Mouse (Mus musculus): ENCODE results near the gene Grk2. TPM values are rescaled to one million over a fixed set of nuclear protein-coding genes. Genes with fewer than 3 reads are reported as not detected.

Gene Grk2
- total RNA-seq, 2 experiments from 2014 or later = 42.9 to 43.8 TPM

DNA sequence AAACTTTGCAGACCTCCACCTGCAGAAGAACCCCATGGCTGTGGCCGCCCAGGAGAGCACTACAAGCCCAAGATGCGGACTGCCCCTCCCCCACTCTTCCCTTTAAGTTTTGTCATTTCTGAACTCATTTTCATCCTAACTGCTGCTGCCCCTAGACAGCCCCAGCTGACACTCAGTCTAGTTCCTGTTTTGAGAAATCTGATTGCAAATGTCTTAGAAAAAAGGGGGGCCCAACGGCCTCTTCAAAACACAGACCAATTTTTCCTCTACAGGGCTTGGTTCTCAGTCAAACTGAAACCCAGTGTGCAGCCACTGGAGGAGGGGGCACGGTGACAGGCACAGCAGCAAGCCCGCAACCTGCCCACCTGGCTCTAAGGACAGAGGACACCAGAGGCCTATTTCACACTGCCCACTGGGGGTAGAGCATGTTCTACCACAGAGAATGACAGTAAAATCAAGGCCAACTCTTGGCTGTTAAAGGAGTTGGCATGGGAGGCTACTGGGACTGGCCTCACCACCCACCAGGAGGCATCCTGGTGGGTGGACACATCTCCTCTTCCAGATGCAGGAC lies 1.7 kb downstream of the Grk2 start:
- DNase-seq (ENCODE audit: low spot score in 2 of 2) = no peak

DNA sequence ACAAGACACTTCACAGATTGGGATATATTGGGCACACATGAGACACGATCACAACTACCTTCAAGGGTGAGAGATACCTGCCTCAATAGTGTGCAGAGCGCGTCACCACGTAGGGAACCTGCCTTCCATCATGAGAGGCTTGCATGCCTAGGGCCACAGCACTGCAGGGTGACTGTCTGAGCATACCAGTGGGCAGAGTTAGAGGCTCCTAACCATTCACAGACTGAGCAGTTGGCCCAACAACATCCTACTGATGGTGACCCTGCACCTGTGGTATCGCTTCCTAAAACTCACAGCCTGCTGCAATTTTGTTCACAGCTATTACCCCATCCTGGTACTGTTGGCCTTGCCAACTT lies 2.4 kb downstream of the Grk2 start:
- no peak for DNase-seq (ENCODE audit: low spot score in 2 of 2)

GRCm38 (mm10) chr19:4302936-4303639 lies 2.9 kb downstream of the Grk2 start:
- no peak for DNase-seq (ENCODE audit: low spot score in 2 of 2)

GRCm38 (mm10) chr19:4301735-4302651 lies 4.0 kb downstream of the Grk2 start:
- DNase-seq (ENCODE audit: low spot score in 2 of 2) = no peak

GRCm38 (mm10) chr19:4300852-4301734 lies 4.9 kb downstream of the Grk2 start:
- no peak for DNase-seq (ENCODE audit: low spot score in 2 of 2)

GRCm38 (mm10) chr19:4300271-4300704 lies 5.7 kb downstream of the Grk2 start:
- no peak for DNase-seq (ENCODE audit: low spot score in 2 of 2)

DNA sequence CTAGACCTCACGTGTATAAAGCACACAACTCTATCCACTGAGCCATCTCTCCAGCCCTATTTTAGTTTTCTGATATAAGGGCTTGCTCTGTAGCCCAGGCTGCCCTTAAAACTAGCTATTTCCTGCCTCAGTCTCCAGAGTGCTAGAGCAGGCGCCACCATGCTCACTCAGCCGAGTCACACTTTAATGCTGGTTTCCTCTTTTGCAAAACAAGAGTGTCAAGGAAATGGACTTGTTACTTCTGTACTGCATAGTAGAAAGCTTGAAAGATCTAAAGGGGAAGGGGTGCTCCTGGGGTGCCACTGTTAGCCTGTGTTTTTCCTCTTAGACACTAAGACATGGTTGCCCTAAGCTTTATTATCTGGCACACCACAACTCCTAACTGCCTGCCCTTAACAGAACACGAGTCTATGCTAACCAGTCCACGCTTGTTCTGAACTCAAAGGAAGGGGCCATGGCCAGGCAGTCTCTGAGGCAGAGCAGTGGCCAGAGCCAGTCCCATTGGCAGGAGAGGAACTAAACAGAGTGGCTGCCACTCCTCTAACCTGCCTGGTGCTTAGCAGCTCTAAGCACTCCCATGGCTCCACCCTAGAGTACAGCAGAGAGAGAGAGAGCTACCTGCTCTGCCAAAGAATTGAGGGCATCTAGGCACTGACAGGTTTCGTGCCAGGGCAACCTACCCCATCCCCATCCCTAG lies 6.3 kb downstream of the Grk2 start:
- DNase-seq (ENCODE audit: low spot score in 2 of 2) = no peak

DNA sequence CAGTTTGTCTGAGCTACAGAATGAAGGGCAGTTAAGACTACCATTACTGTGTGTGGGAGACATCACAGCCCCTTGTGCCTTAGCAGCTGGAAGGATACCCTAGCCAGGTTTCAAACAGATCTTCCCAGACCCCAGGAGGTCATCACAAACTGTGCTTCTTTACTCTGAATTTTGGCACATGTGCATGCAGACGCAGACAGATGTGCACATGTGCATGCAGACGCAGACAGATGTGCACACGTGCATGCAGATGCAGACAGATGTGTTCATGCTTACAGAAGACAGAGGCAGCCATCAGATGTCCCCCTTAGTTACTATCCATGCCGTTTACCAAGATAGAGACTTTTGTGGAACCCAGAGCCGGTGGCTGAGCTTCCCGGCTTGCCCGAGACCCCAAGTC lies 6.9 kb downstream of the Grk2 start:
- DNase-seq (ENCODE audit: low spot score in 2 of 2) = no peak

DNA sequence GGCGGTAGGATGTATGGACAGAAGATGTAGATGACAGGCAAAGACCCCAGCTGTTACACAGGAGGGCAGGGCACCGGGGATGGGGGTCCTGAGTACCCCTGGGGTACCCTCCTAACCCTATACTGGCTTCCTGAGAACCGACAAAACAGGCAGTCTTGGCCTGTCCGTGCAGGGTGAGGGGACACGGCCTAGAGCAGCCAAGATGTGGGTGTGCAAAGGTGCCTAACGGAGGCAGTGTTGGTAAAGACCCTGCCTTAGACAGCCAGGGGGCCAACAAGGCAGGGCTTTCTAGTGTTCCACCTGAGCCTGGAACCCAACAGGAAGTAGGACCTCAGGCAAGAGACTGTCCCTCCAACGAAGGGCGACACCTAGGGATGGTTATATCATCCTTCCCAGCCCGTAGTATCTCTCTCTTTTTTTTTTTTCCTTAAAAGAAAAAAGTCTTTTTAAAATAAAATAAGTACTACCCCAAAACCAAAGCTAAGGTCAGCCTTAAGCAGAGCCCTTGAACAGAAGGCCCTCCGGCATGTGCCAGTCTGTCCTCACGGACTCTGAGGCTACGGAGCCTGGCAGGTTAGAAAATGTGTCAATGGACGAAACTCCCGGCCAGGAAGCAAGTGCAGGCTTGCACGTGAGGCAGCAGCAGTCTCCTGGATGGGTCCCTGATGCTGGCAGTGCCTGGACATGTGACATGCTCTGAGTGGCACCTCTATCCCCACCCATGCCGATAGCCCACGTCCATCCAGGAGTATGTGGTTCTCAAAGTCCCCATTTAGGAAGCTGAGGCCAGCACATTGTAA lies 7.5 kb downstream of the Grk2 start:
- no peak for DNase-seq (ENCODE audit: low spot score in 2 of 2)

GRCm38 (mm10) chr19:4297851-4298250 lies 8.2 kb downstream of the Grk2 start:
- DNase-seq (ENCODE audit: low spot score in 2 of 2) = no peak

GRCm38 (mm10) chr19:4296611-4297010 lies 9.4 kb downstream of the Grk2 start:
- DNase-seq (ENCODE audit: low spot score in 2 of 2) = no peak

GRCm38 (mm10) chr19:4295391-4295790 lies 10.6 kb downstream of the Grk2 start:
- DNase-seq (ENCODE audit: low spot score in 2 of 2) = no peak

- no peak for DNase-seq (ENCODE audit: low spot score in 2 of 2)
Observed at GRCm38 (mm10) chr19:4294381-4295097, 11.5 kb downstream of the Grk2 start.

DNA sequence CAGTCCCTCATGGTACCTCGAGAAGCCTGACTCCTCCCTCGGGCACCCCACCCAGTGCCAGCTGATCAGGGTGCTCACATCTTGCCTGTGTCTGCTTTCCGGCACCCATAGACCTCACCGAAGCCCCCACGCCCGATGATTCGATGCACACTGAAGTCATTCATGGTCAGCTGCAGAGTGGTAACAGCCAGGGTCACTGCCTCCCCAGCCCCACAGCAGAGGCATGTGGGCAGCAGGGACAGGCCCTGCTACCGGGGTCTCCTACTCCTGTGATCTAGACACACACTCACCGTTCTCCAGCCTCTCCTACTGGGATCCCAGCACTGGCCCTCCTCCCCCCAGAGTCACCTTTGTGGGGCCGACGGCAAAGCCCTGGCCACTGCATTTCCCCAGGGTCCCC lies 14.9 kb downstream of the Grk2 start:
- peak in 1 of 2 experiments; percentile 17 for DNase-seq (ENCODE audit: low spot score in 2 of 2)

- no peak for DNase-seq (ENCODE audit: low spot score in 2 of 2)
Observed at GRCm38 (mm10) chr19:4290749-4291148, 15.3 kb downstream of the Grk2 start.

GRCm38 (mm10) chr19:4283653-4284052 lies 22.4 kb downstream of the Grk2 start:
- no peak for DNase-seq (ENCODE audit: low spot score in 2 of 2)

DNA sequence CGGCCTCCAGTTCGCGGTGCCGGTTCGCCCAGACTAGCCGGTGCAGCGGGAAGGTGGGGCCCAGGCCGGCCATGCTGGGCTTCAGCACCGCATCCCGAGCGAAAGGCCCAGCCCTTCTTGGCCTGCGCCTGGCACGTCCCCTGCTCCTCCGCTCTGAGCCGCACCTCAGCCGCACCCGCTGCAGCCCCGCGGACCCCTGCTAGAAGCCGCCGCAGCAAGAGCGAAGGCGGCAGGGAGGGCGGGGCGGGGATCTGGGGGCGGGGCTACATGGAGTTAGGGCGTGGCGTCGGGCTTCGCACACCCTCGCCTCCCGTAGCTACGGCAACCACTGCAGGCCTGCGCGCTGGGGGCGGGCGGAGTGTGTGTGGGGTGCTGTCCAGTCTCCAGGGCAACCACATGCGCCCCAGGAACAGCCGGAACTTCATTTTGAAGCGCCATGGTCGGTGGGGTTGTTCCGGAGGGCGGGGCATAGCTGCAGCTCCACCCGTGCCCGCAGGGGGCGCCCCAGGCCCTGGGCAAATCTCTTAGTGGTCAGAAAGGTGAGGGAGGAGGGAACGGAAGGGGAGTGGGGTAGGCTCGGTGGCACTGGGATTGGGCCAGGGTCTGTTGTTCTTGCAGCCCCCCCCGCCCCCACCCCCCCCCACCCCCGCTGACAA lies 23.0 kb downstream of the Grk2 start, which contains the start of gene Ankrd13d:
Ankrd13d (minus strand) TSS at position 240 of the 656 bp plus-strand sequence.
- DNase-seq (ENCODE audit: low spot score in 2 of 2) = peak; percentile 65 to 82

DNA sequence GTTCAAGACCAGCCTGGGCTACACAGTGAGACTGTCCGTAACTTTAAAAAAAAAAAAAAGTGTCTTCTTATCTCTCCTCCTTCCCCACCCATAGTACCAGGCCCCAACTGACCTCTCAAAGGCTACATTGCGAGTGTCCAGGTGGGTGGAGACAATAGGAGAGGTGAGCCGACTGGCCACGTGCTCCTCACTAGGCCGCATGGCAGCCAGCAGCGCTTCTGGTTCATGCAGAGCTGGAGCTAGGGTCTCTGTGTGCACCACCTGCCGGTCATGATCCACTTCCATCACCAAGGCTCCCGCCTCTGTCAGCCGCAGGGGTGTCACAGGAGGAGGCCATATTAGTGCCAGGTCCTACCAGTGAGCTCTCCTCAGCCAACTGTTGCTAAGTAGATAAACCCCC lies 25.6 kb downstream of the Grk2 start:
- no peak for DNase-seq (ENCODE audit: low spot score in 2 of 2)
